Mouse (Mus musculus) embryonic fibroblast, embryonic 13.5 days (primary cell): ENCODE results near the gene Ak4.

ENCODE experiments used
- CTCF ChIP-seq: IDR thresholded peaks from 2 replicates; pipeline ENCODE4 v1.5.1; 2011; ENCODE audit warnings: mild to moderate bottlenecking, control low read depth, low read length, moderate library complexity, borderline replicate concordance; ENCODE audit not compliant: insufficient read depth
- POLR2A ChIP-seq: IDR thresholded peaks from 2 replicates; pipeline ENCODE4 v1.6.1; 2011; ENCODE audit warnings: low read depth, mild to moderate bottlenecking, control low read depth, low read length, moderate library complexity

DNA sequence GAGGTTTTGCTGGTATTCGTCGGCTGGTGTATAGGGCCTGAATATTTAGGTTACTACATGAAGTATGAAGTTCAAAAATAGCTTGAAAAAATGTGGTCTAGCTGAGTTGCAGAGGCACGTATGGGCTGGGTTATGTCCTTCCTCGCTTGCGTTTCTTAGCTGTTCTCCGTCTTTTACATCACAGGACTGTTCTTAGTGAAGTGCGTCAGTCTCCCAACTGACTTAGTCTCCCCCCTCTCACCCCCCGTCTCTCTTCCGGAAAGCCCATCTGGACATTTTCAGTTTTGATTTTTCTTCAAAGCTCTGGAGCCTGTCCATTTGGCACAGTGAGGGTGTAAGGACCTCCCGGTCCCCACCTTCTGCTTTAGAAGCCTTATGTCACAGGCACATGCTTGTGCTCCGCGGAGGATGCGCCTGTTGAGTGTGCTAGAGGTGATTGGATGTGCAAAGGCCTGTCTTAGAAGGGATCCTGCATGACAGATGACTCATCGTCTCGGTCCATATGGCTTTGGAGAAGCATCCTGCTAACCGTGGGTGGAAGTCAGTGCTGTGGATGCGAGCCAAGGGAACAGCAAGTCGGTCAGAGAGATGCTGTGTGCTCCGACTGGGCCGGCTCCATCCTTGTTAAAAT is 31.2 kb downstream of the Ak4 start:
- no peak for TF ChIP-seq CTCF
- TF ChIP-seq POLR2A: no peak
